Mouse (Mus musculus) liver, adult (tissue): ENCODE results near the gene Immp2l.

Experiments used
- GATA4 ChIP-seq: IDR thresholded peaks from 2 replicates; pipeline ENCODE4 v1.6.1; 2014; ENCODE audit warnings: mild to moderate bottlenecking, low read length; ENCODE audit not compliant: insufficient replicate concordance

Gene Immp2l

GRCm38 (mm10) chr12:41223686-41224085 lies 199.8 kb downstream of the Immp2l start:
- no peak for TF ChIP-seq GATA4

- TF ChIP-seq GATA4 = no peak
Measured at GRCm38 (mm10) chr12:41224538-41224937, 200.6 kb downstream of the Immp2l start.

GRCm38 (mm10) chr12:41231966-41232365 lies 208.1 kb downstream of the Immp2l start:
- no peak for TF ChIP-seq GATA4

GRCm38 (mm10) chr12:41237880-41238279 lies 214.0 kb downstream of the Immp2l start:
- TF ChIP-seq GATA4 = no peak

- no peak for TF ChIP-seq GATA4
Measured at GRCm38 (mm10) chr12:41241221-41241620, 217.3 kb downstream of the Immp2l start.

GRCm38 (mm10) chr12:41248254-41248653 lies 224.4 kb downstream of the Immp2l start:
- TF ChIP-seq GATA4 = no peak

- no peak for TF ChIP-seq GATA4
Measured at GRCm38 (mm10) chr12:41250123-41250522, 226.2 kb downstream of the Immp2l start.

- no peak for TF ChIP-seq GATA4
Measured at GRCm38 (mm10) chr12:41257905-41258304, 234.0 kb downstream of the Immp2l start.

GRCm38 (mm10) chr12:41259608-41260007 lies 235.7 kb downstream of the Immp2l start:
- TF ChIP-seq GATA4 = no peak

- TF ChIP-seq GATA4 = no peak
Measured at GRCm38 (mm10) chr12:41274136-41274535, 250.2 kb downstream of the Immp2l start.

- no peak for TF ChIP-seq GATA4
Measured at GRCm38 (mm10) chr12:41275361-41275760, 251.5 kb downstream of the Immp2l start.

- TF ChIP-seq GATA4 = no peak
Measured at GRCm38 (mm10) chr12:41277896-41278295, 254.0 kb downstream of the Immp2l start.

GRCm38 (mm10) chr12:41289047-41289446 lies 265.2 kb downstream of the Immp2l start:
- no peak for TF ChIP-seq GATA4

GRCm38 (mm10) chr12:41307015-41307414 lies 283.1 kb downstream of the Immp2l start:
- TF ChIP-seq GATA4 = no peak

GRCm38 (mm10) chr12:41308726-41309680 lies 285.1 kb downstream of the Immp2l start:
- no peak for TF ChIP-seq GATA4

- TF ChIP-seq GATA4 = no peak
Measured at GRCm38 (mm10) chr12:41313391-41313790, 289.5 kb downstream of the Immp2l start.
